Mouse (Mus musculus): ENCODE data around the gene Wnt10a.

The Wnt10a gene

GRCm38 (mm10) chr1:74782045-74782444, 9.3 kb upstream of the Wnt10a start:
- in situ Hi-C loops (cut with MboI; ENCODE audit: unreplicated experiment in 2 of 2) = loop anchor here in 1 of 2 experiments (10.0 to 25.0 kb wide), 2 partner anchors 83 to 455 kb away; partner anchors contain the start of genes A630095N17Rik and Dnajb2

DNA sequence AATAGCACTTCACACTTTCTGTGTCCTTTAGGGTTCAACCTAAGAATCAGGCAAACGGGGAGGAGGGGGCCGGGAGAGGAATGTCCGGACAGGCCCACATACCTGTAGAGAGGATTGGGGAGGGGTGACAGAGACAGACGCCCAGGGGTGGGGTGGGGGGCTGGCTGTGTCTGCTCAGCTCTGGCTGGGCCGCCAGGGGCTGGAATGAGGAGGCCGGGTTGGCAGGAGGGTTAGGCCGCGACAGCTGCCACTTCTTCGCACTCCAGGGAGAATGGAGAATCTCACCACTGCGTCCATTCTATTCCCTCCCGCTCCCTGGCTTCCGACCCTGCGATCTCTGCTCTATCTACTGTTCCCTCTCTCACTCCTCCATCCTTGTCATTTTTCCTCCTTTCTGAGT, 7.8 kb upstream of the Wnt10a start:
- in situ Hi-C loops (cut with MboI; ENCODE audit: unreplicated experiment in 2 of 2) = loop anchor here in 1 of 2 experiments (10.0 to 25.0 kb wide), 2 partner anchors 81 to 454 kb away; partner anchors contain the start of genes A630095N17Rik and Dnajb2

- in situ Hi-C loops (cut with MboI; ENCODE audit: unreplicated experiment in 2 of 2) = loop anchor here in 1 of 2 experiments (10.0 to 25.0 kb wide), 2 partner anchors 81 to 453 kb away; partner anchors contain the start of genes A630095N17Rik and Dnajb2
Measured at GRCm38 (mm10) chr1:74784041-74784759, 7.1 kb upstream of the Wnt10a start.

GRCm38 (mm10) chr1:74787846-74788245, 3.5 kb upstream of the Wnt10a start:
- in situ Hi-C loops (cut with MboI; ENCODE audit: unreplicated experiment in 2 of 2) = loop anchor here in 1 of 2 experiments (10.0 to 25.0 kb wide), 2 partner anchors 77 to 449 kb away; partner anchors contain the start of genes A630095N17Rik and Dnajb2

DNA sequence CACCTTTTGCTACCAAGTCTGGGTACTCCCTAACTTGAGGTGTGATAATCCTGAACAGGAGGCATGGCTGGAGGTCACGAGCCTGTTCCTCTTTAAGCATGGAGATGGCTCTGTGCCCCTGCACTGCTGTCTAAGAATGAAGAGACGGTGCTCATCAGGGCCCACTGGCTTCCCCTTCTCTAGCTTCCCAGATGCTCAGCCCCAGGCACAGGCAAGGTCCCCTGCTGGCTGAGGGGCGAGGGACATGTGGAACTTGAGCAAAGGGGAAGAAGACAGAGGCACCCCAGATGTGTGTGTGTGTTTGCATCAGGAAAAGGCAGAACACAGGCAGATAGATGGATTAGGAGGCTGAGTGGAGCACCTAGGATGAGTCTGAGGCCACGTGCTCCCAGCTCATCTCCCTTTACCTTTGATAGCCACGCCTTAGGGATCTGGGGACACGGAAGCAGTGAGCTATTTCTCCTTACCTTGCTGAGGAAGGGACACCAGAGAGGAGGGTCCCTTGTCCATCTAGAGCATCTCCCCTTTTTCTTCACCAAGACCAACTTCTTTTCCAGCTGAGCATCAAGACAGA, 2.6 kb upstream of the Wnt10a start:
- in situ Hi-C loops (cut with MboI; ENCODE audit: unreplicated experiment in 2 of 2) = loop anchor here in 1 of 2 experiments (10.0 to 25.0 kb wide), 2 partner anchors 76 to 449 kb away; partner anchors contain the start of genes A630095N17Rik and Dnajb2

DNA sequence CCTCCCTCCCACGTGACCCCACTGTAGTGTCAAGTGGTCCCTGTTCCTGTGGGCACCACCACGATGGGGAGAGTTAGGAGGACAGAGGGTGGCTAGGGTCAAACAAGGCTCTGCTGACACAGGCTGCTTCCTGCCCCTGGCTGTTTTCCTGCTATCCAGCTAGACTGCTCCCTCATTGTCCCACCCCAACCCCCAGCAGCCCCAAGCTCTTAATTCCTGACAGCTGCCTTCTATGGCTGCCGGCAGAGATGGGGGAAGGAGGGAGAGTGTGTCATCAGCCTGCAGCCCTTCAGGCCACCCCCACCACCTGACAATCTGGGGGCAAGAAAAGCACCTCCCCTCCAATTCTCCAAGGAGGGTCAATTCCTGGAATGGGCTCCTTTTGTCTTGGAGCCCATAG, 1.2 kb upstream of the Wnt10a start:
- in situ Hi-C loops (cut with MboI; ENCODE audit: unreplicated experiment in 2 of 2) = loop anchor here in 1 of 2 experiments (25.0 kb wide), 1 partner anchor 447 kb away; the partner anchor contains the start of genes A630095N17Rik and Dnajb2

GRCm38 (mm10) chr1:74792831-74793660, 1.7 kb downstream of the Wnt10a start:
- in situ Hi-C loops (cut with MboI; ENCODE audit: unreplicated experiment in 2 of 2) = loop anchor here in 1 of 2 experiments (25.0 kb wide), 1 partner anchor 444 kb away; the partner anchor contains the start of genes A630095N17Rik and Dnajb2

- in situ Hi-C loops (cut with MboI; ENCODE audit: unreplicated experiment in 2 of 2) = loop anchor here in 1 of 2 experiments (25.0 kb wide), 1 partner anchor 443 kb away; the partner anchor contains the start of genes A630095N17Rik and Dnajb2
Measured at GRCm38 (mm10) chr1:74794487-74795144, 3.3 kb downstream of the Wnt10a start.

- in situ Hi-C loops (cut with MboI; ENCODE audit: unreplicated experiment in 2 of 2) = loop anchor here in 1 of 2 experiments (25.0 kb wide), 1 partner anchor 442 kb away; the partner anchor contains the start of genes A630095N17Rik and Dnajb2
Measured at GRCm38 (mm10) chr1:74795145-74795529, 3.8 kb downstream of the Wnt10a start.

DNA sequence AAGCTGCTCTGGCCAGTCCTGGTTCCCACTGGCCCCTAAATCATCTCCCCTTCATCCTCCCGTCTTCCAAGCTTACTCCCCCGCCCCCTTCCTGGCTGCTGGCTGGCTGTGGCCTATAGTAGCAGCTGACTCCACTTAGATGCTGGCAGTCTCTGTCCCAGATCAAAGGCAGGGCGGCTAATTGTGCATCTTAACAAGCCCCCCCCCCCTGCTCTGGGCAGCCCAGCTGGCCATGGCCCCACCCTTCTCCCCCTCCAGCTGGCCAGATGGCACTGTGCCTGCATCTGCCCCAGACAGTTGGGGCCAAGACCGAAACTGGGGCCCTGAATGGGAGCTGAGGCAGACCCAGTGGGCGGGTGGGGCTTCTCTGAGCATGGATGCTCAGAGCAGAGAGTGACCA, 6.1 kb downstream of the Wnt10a start:
- in situ Hi-C loops (cut with MboI; ENCODE audit: unreplicated experiment in 2 of 2) = loop anchor here in 1 of 2 experiments (25.0 kb wide), 1 partner anchor 440 kb away; the partner anchor contains the start of genes A630095N17Rik and Dnajb2

DNA sequence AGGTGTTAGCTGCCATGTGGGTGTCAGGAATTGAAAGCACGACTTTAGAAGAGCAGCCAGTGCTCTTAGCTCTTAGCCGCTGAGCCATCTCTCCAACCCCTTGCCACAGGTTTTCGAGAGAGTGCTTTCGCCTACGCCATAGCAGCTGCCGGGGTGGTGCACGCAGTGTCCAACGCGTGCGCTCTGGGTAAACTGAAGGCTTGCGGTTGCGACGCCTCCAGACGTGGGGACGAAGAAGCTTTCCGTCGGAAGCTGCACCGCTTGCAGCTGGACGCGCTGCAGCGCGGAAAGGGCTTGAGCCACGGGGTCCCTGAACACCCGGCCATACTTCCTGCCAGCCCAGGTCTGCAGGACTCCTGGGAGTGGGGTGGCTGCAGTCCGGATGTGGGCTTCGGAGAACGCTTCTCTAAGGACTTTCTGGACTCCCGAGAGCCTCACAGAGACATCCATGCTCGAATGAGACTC, 9.1 kb downstream of the Wnt10a start:
- in situ Hi-C loops (cut with MboI; ENCODE audit: unreplicated experiment in 2 of 2) = no loop called here

- in situ Hi-C loops (cut with MboI; ENCODE audit: unreplicated experiment in 2 of 2) = no loop called here
Measured at GRCm38 (mm10) chr1:74801631-74802140, 10.4 kb downstream of the Wnt10a start.

- in situ Hi-C loops (cut with MboI; ENCODE audit: unreplicated experiment in 2 of 2) = no loop called here
Measured at GRCm38 (mm10) chr1:74802795-74803656, 11.7 kb downstream of the Wnt10a start.

GRCm38 (mm10) chr1:74804211-74804870, 13.0 kb downstream of the Wnt10a start:
- in situ Hi-C loops (cut with MboI; ENCODE audit: unreplicated experiment in 2 of 2) = no loop called here

DNA sequence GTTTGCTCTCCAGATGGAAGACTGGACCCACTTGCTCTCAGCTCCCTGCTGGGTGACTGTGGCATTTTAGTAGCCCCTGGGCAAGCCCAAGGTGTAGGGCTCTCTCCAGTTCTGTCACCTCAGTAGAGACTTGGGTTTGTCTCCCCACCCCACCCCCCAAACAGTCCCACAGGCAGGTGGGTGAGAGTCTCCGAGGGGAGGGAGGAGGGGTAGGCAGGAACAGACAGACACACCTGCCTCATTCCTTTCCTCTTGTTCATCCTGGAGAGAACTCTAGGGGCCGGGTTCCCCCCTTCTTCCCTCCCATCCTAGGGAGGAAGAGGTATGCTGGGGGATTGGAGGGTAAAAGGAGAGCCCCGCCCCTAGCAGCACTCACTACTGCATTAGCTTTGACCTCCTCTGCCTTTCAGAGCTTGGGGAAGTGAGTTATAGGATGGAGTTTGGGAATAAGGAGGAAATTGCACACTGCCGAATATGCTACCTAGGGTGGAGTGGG, 14.1 kb downstream of the Wnt10a start:
- in situ Hi-C loops (cut with MboI; ENCODE audit: unreplicated experiment in 2 of 2) = loop anchor here in 1 of 2 experiments (5.0 kb wide), 1 partner anchor 33 kb away; the partner anchor contains the start of gene Wnt6

GRCm38 (mm10) chr1:74805843-74806242, 14.5 kb downstream of the Wnt10a start:
- in situ Hi-C loops (cut with MboI; ENCODE audit: unreplicated experiment in 2 of 2) = loop anchor here in 1 of 2 experiments (5.0 kb wide), 1 partner anchor 34 kb away; the partner anchor contains the start of gene Wnt6

All from v-Abl transformed pro-B cells (cell line).